Mouse (Mus musculus): ENCODE results near the gene Bag6. TPM values are rescaled to one million over a fixed set of nuclear protein-coding genes. Genes with fewer than 3 reads are reported as not detected.

The Bag6 gene
- total and polyA plus RNA-seq, 3 experiments, result 69.5 to 686 (median 182) TPM

DNA sequence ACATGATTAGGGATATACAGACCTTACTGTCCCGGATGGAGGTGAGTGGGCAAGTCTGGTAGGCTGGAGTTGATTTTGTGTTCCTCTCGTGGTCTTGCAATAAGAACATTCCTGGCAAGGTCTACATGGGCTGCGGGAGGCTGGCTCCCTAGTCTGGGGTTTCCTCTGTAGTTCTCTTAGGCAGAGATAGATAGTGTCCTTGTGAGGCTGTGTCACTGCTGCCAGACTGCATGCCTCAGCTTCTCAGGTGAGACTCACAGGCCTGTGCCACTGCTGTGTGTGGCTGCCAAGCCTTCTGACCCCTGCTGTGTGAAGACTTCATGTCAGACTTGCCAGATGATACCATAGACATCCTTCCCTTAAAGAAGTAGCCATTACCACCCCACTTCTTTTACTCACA, 4.3 kb downstream of the Bag6 start:
- DNase-seq (ENCODE audit: low spot score) (no peak), ATAC-seq (ENCODE audit: extremely low read depth, insufficient number of reproducible peaks, low FRiP score, poor library complexity, severe bottlenecking) (no peak)
- Histone ChIP-seq H3K4me3 (ENCODE audit: low read depth, low read length) (no peak overlapping the region), H3K36me3 (replicated peaks) (peaks cover 76% of the 10 kb centered on the region), H3K27me3 (ENCODE audit: insufficient read depth, low read length) (no peaks in the 10 kb centered on the region), H3K4me1 (ENCODE audit: insufficient read depth, low read depth, low read length) (peaks cover 47% of the 10 kb centered on the region), H3K9me3 (replicated peaks) (peaks cover 3% of the 10 kb centered on the region)
- no peak for TF ChIP-seq GATA1 (IDR thresholded peaks at IDR 0.05; ENCODE audit: borderline replicate concordance, low read length)
- TF ChIP-seq CTCF (IDR thresholded peaks at IDR 0.05; ENCODE audit: low read depth, low read length), result no peak
- TF ChIP-seq POLR2AphosphoS5 (IDR thresholded peaks at IDR 0.05; ENCODE audit: insufficient replicate concordance, low read depth, low read length), result no peak
- TF ChIP-seq GATA2 (IDR thresholded peaks at IDR 0.05; ENCODE audit: borderline replicate concordance, low read depth, low read length), result no peak
- TF ChIP-seq TAL1 (conservative IDR thresholded peaks at IDR 0.05; ENCODE audit: low read depth, low read length), result no peak

DNA sequence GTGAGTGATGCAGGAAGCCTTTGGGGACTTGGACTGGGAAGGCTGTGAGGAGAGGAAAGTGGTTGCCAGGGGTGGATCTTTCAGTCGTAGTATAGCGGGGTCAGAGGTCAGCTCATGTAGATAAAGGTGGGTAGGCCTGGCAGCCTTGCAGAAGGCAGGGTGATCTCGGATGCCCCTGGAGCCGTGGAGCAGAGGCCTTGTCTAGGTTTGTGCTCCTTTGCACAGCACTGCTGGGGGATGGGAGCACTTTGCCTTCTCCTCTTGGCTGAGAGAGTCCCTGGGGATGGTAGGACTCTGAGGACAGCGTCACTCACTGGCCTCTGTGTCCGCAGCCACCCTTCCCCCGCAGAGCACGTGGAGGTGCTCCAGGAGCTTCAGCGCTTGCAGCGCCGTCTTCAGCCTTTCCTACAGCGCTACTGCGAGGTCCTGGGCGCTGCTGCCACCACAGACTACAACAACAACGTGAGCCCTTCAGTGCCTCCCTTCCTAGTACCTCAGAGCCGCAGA, 5.6 kb downstream of the Bag6 start:
- ATAC-seq (ENCODE audit: extremely low read depth, insufficient number of reproducible peaks, low FRiP score, poor library complexity, severe bottlenecking), result no peak
- no peak for TF ChIP-seq GATA2 (IDR thresholded peaks at IDR 0.05; ENCODE audit: borderline replicate concordance, low read depth, low read length)
- TF ChIP-seq POLR2AphosphoS5 (IDR thresholded peaks at IDR 0.05; ENCODE audit: insufficient replicate concordance, low read depth, low read length), result no peak
- TF ChIP-seq TAL1 (conservative IDR thresholded peaks at IDR 0.05; ENCODE audit: low read depth, low read length), result no peak
- Histone ChIP-seq H3K27me3 (ENCODE audit: insufficient read depth, low read length) (no peaks in the 10 kb centered on the region), H3K4me3 (ENCODE audit: low read depth, low read length) (no peak overlapping the region), H3K4me1 (ENCODE audit: insufficient read depth, low read depth, low read length) (peaks cover 48% of the 10 kb centered on the region), H3K36me3 (replicated peaks) (peaks cover 89% of the 10 kb centered on the region), H3K9me3 (replicated peaks) (peaks cover 3% of the 10 kb centered on the region)
- no peak for DNase-seq (ENCODE audit: low spot score)

- H3K4me1 ChIP-seq (ENCODE audit: insufficient read depth, low read depth, low read length), result peaks cover 43% of the 10 kb centered on the region
- H3K4me3 ChIP-seq (ENCODE audit: low read depth, low read length), result no peak overlapping the region
- ATAC-seq (ENCODE audit: extremely low read depth, insufficient number of reproducible peaks, low FRiP score, poor library complexity, severe bottlenecking) (no peak), DNase-seq (ENCODE audit: low spot score) (no peak)
- peaks cover 100% of the 10 kb centered on the region for H3K36me3 ChIP-seq (replicated peaks)
- no peak for TF ChIP-seq TAL1 (conservative IDR thresholded peaks at IDR 0.05; ENCODE audit: low read depth, low read length)
- no peak for TF ChIP-seq CTCF (IDR thresholded peaks at IDR 0.05; ENCODE audit: low read depth, low read length)
- no peak for TF ChIP-seq POLR2AphosphoS5 (IDR thresholded peaks at IDR 0.05; ENCODE audit: insufficient replicate concordance, low read depth, low read length)
- TF ChIP-seq GATA2 (IDR thresholded peaks at IDR 0.05; ENCODE audit: borderline replicate concordance, low read depth, low read length), result no peak
- no peak for TF ChIP-seq GATA1 (IDR thresholded peaks at IDR 0.05; ENCODE audit: borderline replicate concordance, low read length)
- H3K27me3 ChIP-seq (ENCODE audit: insufficient read depth, low read length), result no peaks in the 10 kb centered on the region
- H3K9me3 ChIP-seq (replicated peaks), result peaks cover 3% of the 10 kb centered on the region
These were observed 7.0 kb downstream of the Bag6 start for GRCm38 (mm10) chr17:35141971-35142370.

DNA sequence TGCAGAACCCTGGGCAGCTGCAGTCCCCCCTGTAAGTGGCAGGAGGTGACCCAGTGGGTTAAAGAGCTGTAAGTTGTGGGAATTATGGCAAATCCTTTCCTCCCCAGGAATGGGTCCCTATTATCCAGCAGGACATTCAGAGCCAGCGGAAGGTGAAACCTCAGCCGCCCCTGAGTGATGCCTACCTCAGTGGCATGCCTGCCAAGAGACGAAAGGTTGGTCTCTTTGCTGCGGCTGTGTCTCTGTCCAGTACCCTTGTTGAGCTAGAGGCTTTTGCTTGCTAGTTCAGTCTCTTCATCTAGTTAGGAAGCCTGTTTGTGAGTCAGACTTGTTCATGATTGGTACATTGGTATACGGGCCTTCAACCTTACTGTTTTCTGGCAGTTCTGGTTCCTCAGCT, 11.2 kb downstream of the Bag6 start:
- DNase-seq (ENCODE audit: low spot score) (no peak), ATAC-seq (ENCODE audit: extremely low read depth, insufficient number of reproducible peaks, low FRiP score, poor library complexity, severe bottlenecking) (no peak)
- TF ChIP-seq POLR2AphosphoS5 (IDR thresholded peaks at IDR 0.05; ENCODE audit: insufficient replicate concordance, low read depth, low read length) (peak; percentile 89; the same call in 1 of the 2 replicates), GATA2 (IDR thresholded peaks at IDR 0.05; ENCODE audit: borderline replicate concordance, low read depth, low read length) (no peak), TAL1 (conservative IDR thresholded peaks at IDR 0.05; ENCODE audit: low read depth, low read length) (no peak)
- Histone ChIP-seq H3K4me3 (ENCODE audit: low read depth, low read length) (no peak overlapping the region), H3K9me3 (replicated peaks) (peaks cover 3% of the 10 kb centered on the region), H3K4me1 (ENCODE audit: insufficient read depth, low read depth, low read length) (peaks cover 18% of the 10 kb centered on the region; the same call in 1 of the 2 replicates), H3K27me3 (ENCODE audit: insufficient read depth, low read length) (no peaks in the 10 kb centered on the region), H3K36me3 (replicated peaks) (peaks cover 99% of the 10 kb centered on the region)

DNA sequence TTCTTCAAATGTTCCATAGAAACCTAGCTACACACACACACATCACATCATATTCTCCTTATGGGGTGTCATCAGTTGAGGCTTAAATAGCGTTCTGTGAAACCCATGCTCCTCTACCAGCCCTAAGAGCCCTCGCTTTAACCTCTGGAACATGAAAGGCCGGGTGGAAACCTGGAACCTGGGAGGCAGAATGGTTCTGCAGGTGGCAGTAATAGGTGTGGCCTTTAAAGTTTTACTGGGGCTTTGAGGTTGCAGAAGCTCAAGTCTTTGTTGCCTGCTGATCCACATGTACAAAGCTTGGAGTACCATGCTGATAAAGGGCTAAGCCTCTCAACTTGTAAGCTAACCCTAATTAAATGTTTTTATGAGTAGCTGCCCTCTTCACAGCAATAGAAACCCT, 12.4 kb downstream of the Bag6 start:
- Histone ChIP-seq H3K4me1 (ENCODE audit: insufficient read depth, low read depth, low read length) (peaks cover 14% of the 10 kb centered on the region; the same call in 1 of the 2 replicates), H3K9me3 (replicated peaks) (peaks cover 3% of the 10 kb centered on the region), H3K4me3 (ENCODE audit: low read depth, low read length) (no peak overlapping the region), H3K27me3 (ENCODE audit: insufficient read depth, low read length) (no peaks in the 10 kb centered on the region), H3K36me3 (replicated peaks) (peaks cover 98% of the 10 kb centered on the region)
- DNase-seq (ENCODE audit: low spot score) (no peak), ATAC-seq (ENCODE audit: extremely low read depth, insufficient number of reproducible peaks, low FRiP score, poor library complexity, severe bottlenecking) (no peak)
- no peak for TF ChIP-seq GATA2 (IDR thresholded peaks at IDR 0.05; ENCODE audit: borderline replicate concordance, low read depth, low read length)
- TF ChIP-seq CTCF (IDR thresholded peaks at IDR 0.05; ENCODE audit: low read depth, low read length), result no peak
- no peak for TF ChIP-seq GATA1 (IDR thresholded peaks at IDR 0.05; ENCODE audit: borderline replicate concordance, low read length)
- TF ChIP-seq POLR2AphosphoS5 (IDR thresholded peaks at IDR 0.05; ENCODE audit: insufficient replicate concordance, low read depth, low read length), result no peak; the same call in 1 of the 2 replicates
- no peak for TF ChIP-seq TAL1 (conservative IDR thresholded peaks at IDR 0.05; ENCODE audit: low read depth, low read length)

GRCm38 (mm10) chr17:35147922-35148639, 13.1 kb downstream of the Bag6 start:
- peaks cover 3% of the 10 kb centered on the region for H3K9me3 ChIP-seq (replicated peaks)
- peak; percentile 68; the same call in 1 of the 2 replicates for TF ChIP-seq POLR2AphosphoS5 (IDR thresholded peaks at IDR 0.05; ENCODE audit: insufficient replicate concordance, low read depth, low read length)
- no peak for TF ChIP-seq GATA2 (IDR thresholded peaks at IDR 0.05; ENCODE audit: borderline replicate concordance, low read depth, low read length)
- TF ChIP-seq CTCF (IDR thresholded peaks at IDR 0.05; ENCODE audit: low read depth, low read length), result no peak
- no peak overlapping the region for H3K4me3 ChIP-seq (ENCODE audit: low read depth, low read length)
- peaks cover 18% of the 10 kb centered on the region; the same call in 1 of the 2 replicates for H3K4me1 ChIP-seq (ENCODE audit: insufficient read depth, low read depth, low read length)
- H3K36me3 ChIP-seq (replicated peaks), result peaks cover 98% of the 10 kb centered on the region
- H3K27me3 ChIP-seq (ENCODE audit: insufficient read depth, low read length), result no peaks in the 10 kb centered on the region
- DNase-seq (ENCODE audit: low spot score) (no peak), ATAC-seq (ENCODE audit: extremely low read depth, insufficient number of reproducible peaks, low FRiP score, poor library complexity, severe bottlenecking) (no peak; the same call in 1 of the 2 replicates)

All from G1E (cell line).